Mouse (Mus musculus): ENCODE measurements at regions not wholly inside any gene's neighbourhood (a gene's known extent, or its start where the extent isn't known, plus 50 kb on each side); places are given as distances from the start of the nearest gene placed in this dataset.

DNA sequence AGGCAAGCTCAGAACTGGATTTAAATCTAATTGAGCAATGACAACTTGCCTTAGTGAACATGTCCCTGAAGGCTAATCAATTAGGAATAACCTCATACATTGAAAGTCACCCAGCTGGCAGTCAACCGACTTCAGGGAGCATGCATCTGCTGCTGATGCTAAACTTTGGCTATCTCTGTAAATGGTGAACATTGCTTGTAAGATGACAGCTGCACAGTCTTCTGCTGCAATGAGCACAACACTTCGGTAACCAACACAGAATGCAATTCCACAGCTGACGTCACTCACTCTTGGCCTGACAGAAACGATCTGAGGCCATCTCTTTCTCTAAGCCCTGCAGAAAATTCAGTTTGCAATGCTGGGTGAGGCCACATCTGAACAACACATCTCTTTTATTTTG lies 290.6 kb downstream of the Ankrd50 start:
- TF ChIP-seq POLR2A (IDR thresholded peaks at IDR 0.05; ENCODE audit: insufficient read length, low read depth) = no peak
- TF ChIP-seq TCF12 (IDR thresholded peaks at IDR 0.05; ENCODE audit: insufficient read depth, poor library complexity, severe bottlenecking) = no peak
- TF ChIP-seq MYOG (IDR thresholded peaks at IDR 0.05; ENCODE audit: control insufficient read depth in 1 of 3, insufficient read depth in 1 of 3, insufficient read length in 2 of 3, low read depth in 2 of 3) = peak in 2 of 3 experiments; percentile 43 to 46
- TF ChIP-seq USF1 (IDR thresholded peaks at IDR 0.05; ENCODE audit: low read depth) = no peak
- no peak for TF ChIP-seq POLR2AphosphoS2 (IDR thresholded peaks at IDR 0.05; ENCODE audit: insufficient read length, low read depth)
- TF ChIP-seq REST (IDR thresholded peaks at IDR 0.05; ENCODE audit: insufficient read depth, insufficient read length) = no peak
- no peak for TF ChIP-seq SRF (IDR thresholded peaks at IDR 0.05; ENCODE audit: control insufficient read depth, insufficient read length, low read depth)
- no peak for TF ChIP-seq MAX (IDR thresholded peaks at IDR 0.05; ENCODE audit: low read depth)
- no peak for TF ChIP-seq TCF3 (IDR thresholded peaks at IDR 0.05; ENCODE audit: insufficient read length, low read depth)
- TF ChIP-seq MYOD1 (IDR thresholded peaks at IDR 0.05; ENCODE audit: control insufficient read depth in 1 of 3, insufficient read length in 2 of 3, low read depth in 2 of 3) = peak in 2 of 3 experiments; percentile 17 to 69
- no peak for TF ChIP-seq E2F4 (IDR thresholded peaks at IDR 0.05; ENCODE audit: insufficient read depth)

Measured in myocyte (in vitro differentiated cells).